Mouse (Mus musculus) cerebellum, adult 9-11 months (tissue): ENCODE results near the gene Rufy3.

Experiments
- DNase-seq: peaks from one replicate; pipeline ENCODE4 v3.0.0; 2022

Rufy3 gene

GRCm38 (mm10) chr5:88629987-88630386, 65.1 kb downstream of the Rufy3 start:
- no peak for DNase-seq

DNA sequence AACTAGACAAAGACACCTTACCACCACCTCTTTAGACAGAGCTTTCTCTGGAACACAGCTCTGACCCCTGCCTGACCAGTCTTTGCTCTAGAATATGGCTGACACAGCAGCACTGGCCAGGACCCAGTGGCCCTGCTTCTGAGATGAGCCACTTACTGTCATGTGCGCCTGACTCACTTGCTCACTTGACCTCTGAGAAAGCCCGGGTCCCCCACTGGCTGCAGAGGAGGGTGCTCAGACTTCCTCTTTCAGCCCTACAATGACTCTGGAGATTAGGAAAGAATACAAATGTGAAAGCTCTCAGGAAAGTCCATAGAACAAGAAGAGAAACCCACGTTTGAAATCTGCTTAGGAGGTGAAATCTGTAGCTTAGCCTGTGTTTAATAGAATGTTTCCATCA, 66.0 kb downstream of the Rufy3 start:
- DNase-seq, result no peak

GRCm38 (mm10) chr5:88631545-88631944, 66.7 kb downstream of the Rufy3 start:
- no peak for DNase-seq

DNA sequence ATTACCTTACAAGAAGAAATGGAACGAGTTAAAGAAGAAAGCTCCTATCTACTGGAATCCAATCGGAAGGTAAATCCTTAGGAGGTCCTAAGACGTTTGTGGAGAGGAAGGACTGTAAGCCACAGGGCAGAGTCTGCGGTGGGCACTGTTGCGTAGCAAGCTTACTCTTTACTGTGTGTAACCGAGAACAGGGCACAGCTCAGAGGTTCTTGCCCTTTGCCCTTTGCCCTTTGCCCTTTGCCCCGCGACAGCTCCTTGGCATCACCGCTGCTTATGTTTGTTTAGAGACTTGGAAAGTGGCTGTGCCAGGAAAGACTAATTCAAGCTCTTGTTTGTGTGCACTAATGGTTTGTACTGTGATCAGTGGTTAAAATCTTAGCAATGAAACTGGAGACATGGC, 67.6 kb downstream of the Rufy3 start:
- no peak for DNase-seq

GRCm38 (mm10) chr5:88634076-88634475, 69.2 kb downstream of the Rufy3 start:
- no peak for DNase-seq

DNA sequence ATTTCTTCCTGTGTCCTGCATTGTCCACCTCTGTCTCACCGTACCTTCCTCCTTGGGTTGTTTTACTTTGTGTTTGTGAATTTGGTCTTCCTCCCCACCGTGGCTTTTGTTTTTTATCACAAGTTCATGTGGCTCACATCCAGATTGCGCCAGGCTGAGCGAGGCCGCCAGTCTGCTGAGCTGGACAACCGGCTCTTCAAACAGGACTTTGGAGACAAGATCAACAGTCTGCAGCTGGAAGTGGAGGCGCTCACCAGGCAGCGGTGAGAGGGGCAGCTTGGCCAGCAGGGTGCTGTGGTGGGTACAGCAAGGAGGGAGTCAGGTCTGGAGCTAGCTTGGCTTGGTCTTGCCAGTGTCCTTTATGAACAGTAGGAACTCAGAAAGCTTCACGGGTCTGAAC, 77.9 kb downstream of the Rufy3 start:
- no peak for DNase-seq

DNA sequence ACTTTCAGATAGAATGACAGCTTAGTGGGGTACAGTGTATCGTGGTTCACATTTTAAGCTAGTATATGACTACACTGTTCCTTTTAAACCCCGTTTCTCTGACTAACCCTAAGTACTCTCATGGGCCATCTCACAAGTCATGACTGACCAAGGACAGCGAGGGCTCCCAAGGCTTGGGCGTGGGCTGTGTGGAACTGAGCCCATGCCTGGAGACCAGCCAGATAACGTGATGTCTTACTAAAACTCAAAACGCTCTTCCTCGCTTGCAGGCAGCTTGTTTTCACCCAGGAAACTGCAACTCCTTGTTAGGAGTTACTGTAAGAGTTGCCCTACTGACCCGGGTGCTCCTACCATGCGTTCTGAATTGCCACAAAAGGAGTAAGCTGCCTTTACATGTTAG, 78.7 kb downstream of the Rufy3 start:
- no peak for DNase-seq

- DNase-seq, result no peak
These were observed 80.1 kb downstream of the Rufy3 start for GRCm38 (mm10) chr5:88644901-88645300.

- no peak for DNase-seq
These were observed 80.6 kb downstream of the Rufy3 start for GRCm38 (mm10) chr5:88645405-88645804.

- no peak for DNase-seq
These were observed 84.7 kb downstream of the Rufy3 start for GRCm38 (mm10) chr5:88649250-88650173.

- DNase-seq, result no peak
These were observed 87.7 kb downstream of the Rufy3 start for GRCm38 (mm10) chr5:88652589-88652988.

- no peak for DNase-seq
These were observed 93.0 kb downstream of the Rufy3 start for GRCm38 (mm10) chr5:88657868-88658267.

DNA sequence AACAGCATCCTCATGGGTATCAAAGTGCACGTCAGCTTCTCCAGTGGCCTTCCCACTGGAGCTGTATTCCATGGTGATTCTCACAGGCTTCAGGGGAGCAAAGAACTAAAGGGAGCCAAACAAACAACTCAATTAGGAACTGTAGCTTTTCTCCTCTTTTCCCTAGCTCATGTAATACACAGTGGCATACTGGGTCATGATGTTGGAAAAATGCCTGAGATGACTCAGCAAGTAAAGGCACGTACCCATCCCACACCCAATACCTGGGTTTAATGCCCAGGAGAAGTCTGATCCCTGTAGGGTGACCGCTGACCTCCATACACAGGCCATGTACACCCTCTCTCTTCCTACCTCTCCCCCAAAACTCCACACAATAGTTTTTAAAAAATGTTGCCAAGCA, 98.3 kb downstream of the Rufy3 start:
- no peak for DNase-seq

DNA sequence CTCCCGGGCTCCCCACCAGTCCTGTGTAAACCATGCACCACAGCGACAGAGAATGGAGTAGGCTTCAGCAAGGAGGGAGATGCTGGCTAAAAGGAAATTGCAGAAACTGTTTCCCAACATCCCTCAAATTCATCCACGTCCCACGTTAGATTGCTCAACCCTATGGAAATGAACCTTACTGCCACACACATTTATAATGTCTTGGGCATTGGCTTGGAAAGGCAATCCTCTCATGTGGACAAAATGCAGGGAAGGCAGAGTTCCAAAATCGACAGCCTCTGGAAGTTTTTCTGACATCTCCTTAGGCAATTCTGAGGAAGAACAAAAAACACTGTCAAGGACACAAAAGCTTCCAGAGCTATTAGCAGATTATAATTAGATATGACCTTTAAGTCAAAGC, 99.0 kb downstream of the Rufy3 start:
- DNase-seq, result no peak

- peak; percentile 71 for DNase-seq
These were observed 110.0 kb downstream of the Rufy3 start for GRCm38 (mm10) chr5:88674703-88675442.

DNA sequence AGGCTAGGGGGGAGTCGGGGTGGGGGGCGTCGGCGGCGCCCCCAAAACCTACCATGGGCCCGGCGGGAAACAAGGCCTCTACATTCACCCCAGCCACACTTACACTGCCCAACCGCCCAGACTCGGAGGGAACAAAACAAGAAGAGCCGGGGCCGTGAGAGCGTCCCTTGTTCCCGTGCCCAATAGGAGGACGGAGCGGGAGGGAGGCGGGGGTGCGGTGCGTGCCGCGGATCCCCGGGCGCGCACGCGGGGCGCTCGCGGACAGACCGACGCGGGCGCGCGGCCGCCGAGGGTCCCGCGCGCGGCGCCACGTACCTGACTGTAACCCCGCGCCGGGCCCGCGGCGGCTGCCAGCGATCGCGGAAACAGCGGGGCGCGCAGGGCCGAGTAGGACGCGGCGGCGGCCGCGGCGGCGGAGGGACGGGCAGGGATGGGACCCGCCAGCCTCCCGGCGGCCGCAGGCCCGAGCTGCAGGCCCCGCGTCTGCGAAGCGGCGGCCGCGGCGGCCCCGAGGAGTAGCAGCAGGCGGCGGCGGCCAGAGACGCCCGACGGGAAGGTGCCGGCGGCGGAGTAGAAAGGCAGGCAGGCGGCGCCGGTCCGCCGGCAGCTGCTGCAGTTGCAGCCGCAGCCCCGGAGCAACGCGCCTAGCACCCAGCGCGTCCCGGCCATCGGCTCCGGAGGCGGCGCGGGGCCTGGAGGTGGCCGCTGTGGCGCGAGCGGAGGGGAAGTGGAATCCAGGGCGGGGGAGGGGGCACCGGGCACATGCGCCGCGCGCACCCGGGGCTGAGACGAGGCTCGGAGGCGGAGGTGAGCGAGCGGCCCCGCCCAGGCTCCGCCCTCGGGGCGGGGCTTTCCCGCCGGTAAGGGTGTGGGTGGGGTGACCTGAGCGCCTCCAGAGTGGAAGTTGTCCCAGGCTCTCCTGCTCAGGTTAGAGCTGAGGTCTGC, 110.9 kb downstream of the Rufy3 start, which contains the start of gene Grsf1:
Grsf1 (minus strand) TSS at position 729 of the 945 bp plus-strand sequence.
- peak; percentile 94 for DNase-seq

DNA sequence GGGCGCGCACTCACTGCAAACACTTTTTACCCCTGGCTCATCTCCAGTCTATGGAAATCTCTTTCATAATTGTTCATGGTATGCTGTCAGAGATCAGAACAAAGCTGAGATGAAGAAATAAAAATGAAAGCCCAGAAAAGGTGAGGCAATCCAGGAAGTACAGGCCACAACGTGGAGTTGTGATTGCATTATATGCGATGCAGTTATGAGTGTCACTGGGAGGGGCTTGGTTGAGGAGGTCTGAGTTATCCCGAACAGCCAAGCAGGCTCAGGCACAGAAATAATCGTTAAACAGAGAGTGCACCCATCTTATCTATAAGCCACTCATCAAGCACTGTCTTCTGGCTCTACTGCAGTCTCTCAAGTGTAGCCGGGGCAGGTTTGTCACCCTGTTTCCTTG, 114.1 kb downstream of the Rufy3 start:
- DNase-seq, result no peak

GRCm38 (mm10) chr5:88679341-88679740, 114.5 kb downstream of the Rufy3 start:
- DNase-seq, result no peak

GRCm38 (mm10) chr5:88680567-88680966, 115.7 kb downstream of the Rufy3 start:
- no peak for DNase-seq

- DNase-seq, result no peak
These were observed 118.9 kb downstream of the Rufy3 start for GRCm38 (mm10) chr5:88683706-88684105.

DNA sequence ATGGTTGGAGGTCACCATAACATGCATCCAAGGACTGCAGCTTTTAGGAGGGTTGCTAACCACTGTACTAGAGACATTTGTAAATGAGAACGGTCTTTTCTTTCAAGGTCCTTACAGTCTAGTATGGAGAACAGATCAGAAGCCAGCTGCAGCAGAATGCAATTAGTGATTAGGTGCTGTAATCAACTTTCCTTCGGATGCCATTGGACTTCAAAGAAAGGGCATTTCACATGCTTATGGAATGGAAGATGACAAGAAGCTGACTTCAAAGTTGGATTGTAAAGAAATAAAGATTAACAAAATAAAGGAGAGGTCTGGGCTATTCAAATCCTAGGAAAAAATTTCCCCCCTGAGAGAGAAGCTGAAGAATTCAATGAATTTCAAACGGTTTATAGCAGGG, 119.4 kb downstream of the Rufy3 start:
- DNase-seq, result no peak

- DNase-seq, result no peak
These were observed 120.5 kb downstream of the Rufy3 start for GRCm38 (mm10) chr5:88685306-88685705.

GRCm38 (mm10) chr5:88685745-88686299, 121.0 kb downstream of the Rufy3 start:
- DNase-seq, result no peak
